Mouse (Mus musculus) ES-Bruce4 (cell line): Measurements from ENCODE around the gene Spata13. TPM values are rescaled to one million over a fixed set of nuclear protein-coding genes. Genes with fewer than 3 reads are reported as not detected.
A peak's percentile ranks its signal among the peaks of the same experiment; 100 is the strongest.

ENCODE experiments used
- H3K27ac ChIP-seq: 2 replicates; pipeline ENCODE4 v1.5.1; 2012; ENCODE audit warnings: low read length, inconsistent platforms; ENCODE audit not compliant: insufficient read depth
- H3K27me3 ChIP-seq: 2 replicates; pipeline ENCODE4 v1.6.1; 2012; ENCODE audit warnings: mild to moderate bottlenecking, low read length, inconsistent platforms; ENCODE audit not compliant: control insufficient read depth, poor library complexity, insufficient read depth, severe bottlenecking
- H3K36me3 ChIP-seq: 2 replicates; pipeline ENCODE4 v1.6.1; 2012; ENCODE audit warnings: inconsistent platforms, mild to moderate bottlenecking, low read length, moderate library complexity; ENCODE audit not compliant: control insufficient read depth, poor library complexity, insufficient read depth, severe bottlenecking
- H3K4me1 ChIP-seq: one replicate; pipeline ENCODE4 v1.8.1; 2011; ENCODE audit warnings: low read length; ENCODE audit not compliant: control insufficient read depth, insufficient read depth
- H3K4me3 ChIP-seq: 2 replicates; pipeline ENCODE4 v1.5.1; 2011; ENCODE audit warnings: low read depth, mild to moderate bottlenecking, low read length
- H3K9ac ChIP-seq: 2 replicates; pipeline ENCODE4 v1.6.1; 2012; ENCODE audit warnings: low read depth, mild to moderate bottlenecking, inconsistent platforms; ENCODE audit not compliant: poor library complexity, severe bottlenecking
- H3K9me3 ChIP-seq: replicated peaks from 2 replicates; pipeline ENCODE4 v1.6.1; 2012; ENCODE audit warnings: mild to moderate bottlenecking, low read length, inconsistent platforms; ENCODE audit not compliant: control insufficient read depth, poor library complexity, insufficient read depth, severe bottlenecking
- CTCF ChIP-seq: IDR thresholded peaks from one replicate; pipeline ENCODE4 v1.8.1; 2011; ENCODE audit warnings: low read depth, low read length
- EP300 ChIP-seq: IDR thresholded peaks from 2 replicates; pipeline ENCODE4 v1.6.1; 2011; ENCODE audit warnings: low read depth, low read length; ENCODE audit not compliant: insufficient read depth
- POLR2A ChIP-seq: IDR thresholded peaks from one replicate; pipeline ENCODE4 v1.8.1; 2011; ENCODE audit warnings: low read length; ENCODE audit not compliant: insufficient read depth
- polyA plus RNA-seq: library from polyadenylated mRNA; stranded (reverse); fragments of >200 nt; gene quantifications from 2 replicates; pipeline ENCODE4 v1.2.4, GENCODE M21; 2011; ENCODE audit warnings: low read depth; ENCODE audit not compliant: missing spikeins, insufficient read depth, insufficient read length

Gene Spata13
- polyA plus RNA-seq, 1 experiment: 38.5 TPM

GRCm38 (mm10) chr14:60653977-60654376 lies 20.2 kb downstream of the Spata13 start:
- Histone ChIP-seq H3K9me3 (peaks cover 4% of the 10 kb centered on the region; the same call in 1 of the 2 replicates), H3K4me1 (peaks cover 2% of the 10 kb centered on the region), H3K27me3 (no peaks in the 10 kb centered on the region), H3K9ac (no peak overlapping the region), H3K4me3 (no peak overlapping the region), H3K27ac (no peak overlapping the region), H3K36me3 (no peaks in the 10 kb centered on the region)
- TF ChIP-seq EP300: no peak
- no peak for TF ChIP-seq POLR2A
- TF ChIP-seq CTCF: no peak

GRCm38 (mm10) chr14:60654708-60655107 lies 20.9 kb downstream of the Spata13 start:
- no peaks in the 10 kb centered on the region for H3K36me3 ChIP-seq
- TF ChIP-seq EP300 (no peak), CTCF (no peak), POLR2A (no peak)
- no peak overlapping the region for H3K9ac ChIP-seq
- H3K9me3 ChIP-seq: peaks cover 4% of the 10 kb centered on the region; the same call in 1 of the 2 replicates
- no peak overlapping the region for H3K27ac ChIP-seq
- H3K27me3 ChIP-seq: no peaks in the 10 kb centered on the region
- peaks cover 2% of the 10 kb centered on the region for H3K4me1 ChIP-seq
- H3K4me3 ChIP-seq: no peak overlapping the region

GRCm38 (mm10) chr14:60655941-60656700 lies 22.3 kb downstream of the Spata13 start:
- TF ChIP-seq CTCF (no peak), POLR2A (no peak), EP300 (no peak)
- Histone ChIP-seq H3K4me1 (peaks cover 2% of the 10 kb centered on the region), H3K27me3 (no peaks in the 10 kb centered on the region), H3K36me3 (no peaks in the 10 kb centered on the region), H3K9me3 (peaks cover 4% of the 10 kb centered on the region; the same call in 1 of the 2 replicates), H3K9ac (no peak overlapping the region), H3K4me3 (peak overlapping the region; percentile 2; the same call in 1 of the 2 replicates), H3K27ac (no peak overlapping the region)

GRCm38 (mm10) chr14:60656701-60657085 lies 22.9 kb downstream of the Spata13 start:
- no peaks in the 10 kb centered on the region for H3K36me3 ChIP-seq
- no peaks in the 10 kb centered on the region for H3K27me3 ChIP-seq
- TF ChIP-seq POLR2A (no peak), CTCF (no peak), EP300 (no peak)
- H3K4me1 ChIP-seq: peaks cover 2% of the 10 kb centered on the region
- H3K9ac ChIP-seq: no peak overlapping the region
- peaks cover 4% of the 10 kb centered on the region; the same call in 1 of the 2 replicates for H3K9me3 ChIP-seq
- H3K4me3 ChIP-seq: no peak overlapping the region
- H3K27ac ChIP-seq: no peak overlapping the region

GRCm38 (mm10) chr14:60657891-60658290 lies 24.1 kb downstream of the Spata13 start:
- no peaks in the 10 kb centered on the region for H3K36me3 ChIP-seq
- TF ChIP-seq POLR2A: no peak
- no peak for TF ChIP-seq CTCF
- no peak for TF ChIP-seq EP300
- no peak overlapping the region for H3K9ac ChIP-seq

GRCm38 (mm10) chr14:60659498-60659897 lies 25.7 kb downstream of the Spata13 start:
- no peak overlapping the region for H3K27ac ChIP-seq
- 0 out of 2 replicates have a peak, but pooled peaks cover under 1% of the 10 kb centered on the region for H3K9me3 ChIP-seq
- no peaks in the 10 kb centered on the region for H3K36me3 ChIP-seq
- TF ChIP-seq EP300: no peak
- no peak for TF ChIP-seq CTCF
- no peak for TF ChIP-seq POLR2A
- no peak overlapping the region for H3K9ac ChIP-seq
- no peaks in the 10 kb centered on the region for H3K27me3 ChIP-seq
- no peak overlapping the region for H3K4me3 ChIP-seq
- no peaks in the 10 kb centered on the region for H3K4me1 ChIP-seq

More at GRCm38 (mm10) chr14:60657891-60658290, 24.1 kb downstream of the Spata13 start:
- Histone ChIP-seq H3K27ac (no peak overlapping the region), H3K9me3 (peaks cover 4% of the 10 kb centered on the region; the same call in 1 of the 2 replicates), H3K4me1 (peaks cover 2% of the 10 kb centered on the region), H3K27me3 (no peaks in the 10 kb centered on the region), H3K4me3 (no peak overlapping the region)
